Mouse (Mus musculus): Measurements from ENCODE around the gene Scd3. TPM values are rescaled to one million over a fixed set of nuclear protein-coding genes. Genes with fewer than 3 reads are reported as not detected.
"Not testable (repeated sequence)": the region's sequence is repeated elsewhere in the genome, so short reads cannot be mapped to it uniquely, and the experiment has no call there.

Scd3 gene
- polyA plus RNA-seq, 1 experiment from 2014 or later: 0.17 TPM

DNA sequence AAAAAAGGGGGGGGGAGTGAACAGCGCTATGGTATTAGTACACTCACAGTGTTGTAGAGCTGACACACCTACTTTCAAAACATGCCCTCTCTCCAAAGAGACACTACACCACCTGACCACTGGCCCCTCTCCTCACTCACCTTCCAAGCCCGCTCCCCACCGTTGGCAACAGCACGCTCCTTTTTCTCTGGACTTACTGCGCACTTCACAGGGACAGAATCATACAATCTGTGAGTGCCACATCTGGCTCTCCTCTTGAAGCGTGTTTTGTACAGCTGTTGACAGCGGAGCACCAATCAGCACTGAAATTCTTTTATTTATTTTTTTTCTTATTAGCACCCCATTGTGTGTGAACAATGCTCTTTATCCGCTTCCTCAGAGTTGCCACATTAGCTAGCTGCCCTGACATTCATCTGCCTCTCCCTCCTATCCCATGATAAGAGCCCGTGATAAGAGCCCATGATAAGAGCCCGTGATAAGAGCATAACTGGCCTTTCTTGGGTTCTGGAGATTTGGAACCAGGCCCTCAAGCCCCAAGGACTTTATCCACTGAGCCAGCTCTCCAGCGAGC is 43.4 kb downstream of the Scd3 start:
- Histone ChIP-seq H3K36me3 (no peaks in the 10 kb centered on the region), H3K9me3 (replicated peaks) (no peaks in the 10 kb centered on the region), H3K4me1 (peaks cover 38% of the 10 kb centered on the region), H3K27me3 (ENCODE audit: low read depth, poor library complexity, severe bottlenecking) (peaks cover 15% of the 10 kb centered on the region), H3K4me3 (peak overlapping the region; percentile 20; the same call in 1 of the 2 replicates), H3K27ac (replicated peaks) (no peak overlapping the region)
- WGBS: 46% methylated on average over 11 of the region's 11 CpGs
- DNase-seq (ENCODE audit: low spot score): peak; percentile 15

DNA sequence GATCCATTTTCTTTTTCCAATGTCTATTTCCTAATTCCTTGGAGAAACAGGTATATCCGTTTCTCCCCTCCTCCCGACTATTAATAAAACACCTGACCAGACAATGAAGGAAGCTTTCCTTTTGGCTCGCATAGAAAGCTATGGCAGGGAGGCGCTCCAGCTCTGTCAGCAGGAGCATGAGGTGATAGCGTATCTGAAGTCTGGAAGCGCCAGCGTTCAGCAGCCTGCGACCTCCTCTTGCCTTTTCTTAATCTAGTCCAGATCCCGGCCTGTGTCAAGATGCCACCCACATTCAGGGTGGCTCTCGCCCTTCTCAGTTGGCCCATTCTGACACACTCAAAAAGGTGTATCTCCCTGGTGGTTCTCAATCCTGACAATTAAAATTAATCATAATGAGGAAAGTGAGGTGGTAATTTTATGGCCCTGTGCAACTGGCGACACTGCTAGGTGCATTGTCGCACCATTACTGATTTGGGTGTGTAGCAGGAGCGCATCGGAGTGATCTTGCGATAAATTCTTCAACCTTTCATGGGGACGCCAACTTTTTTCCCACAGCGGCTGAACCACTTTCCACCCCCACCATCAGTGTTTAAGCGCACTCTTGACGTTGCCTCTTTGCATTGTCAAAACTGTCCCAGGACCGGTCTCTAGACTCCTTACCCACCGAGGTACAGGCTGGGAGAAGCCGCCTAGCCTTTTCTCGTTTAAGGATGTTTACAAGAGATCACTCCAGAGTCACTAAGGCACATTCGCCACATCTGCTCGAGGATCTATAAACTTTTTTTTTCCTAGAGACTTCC is 44.4 kb downstream of the Scd3 start:
- H3K4me1 ChIP-seq: peaks cover 38% of the 10 kb centered on the region
- DNase-seq (ENCODE audit: low spot score): peak; percentile 58
- peak overlapping the region; percentile 61 for H3K4me3 ChIP-seq
- H3K9me3 ChIP-seq (replicated peaks): no peaks in the 10 kb centered on the region
- peaks cover 15% of the 10 kb centered on the region for H3K27me3 ChIP-seq (ENCODE audit: low read depth, poor library complexity, severe bottlenecking)
- WGBS: 2% methylated on average over 25 of the region's 25 CpGs
- no peaks in the 10 kb centered on the region for H3K36me3 ChIP-seq
- H3K27ac ChIP-seq (replicated peaks): peak overlapping the region; percentile 92

DNA sequence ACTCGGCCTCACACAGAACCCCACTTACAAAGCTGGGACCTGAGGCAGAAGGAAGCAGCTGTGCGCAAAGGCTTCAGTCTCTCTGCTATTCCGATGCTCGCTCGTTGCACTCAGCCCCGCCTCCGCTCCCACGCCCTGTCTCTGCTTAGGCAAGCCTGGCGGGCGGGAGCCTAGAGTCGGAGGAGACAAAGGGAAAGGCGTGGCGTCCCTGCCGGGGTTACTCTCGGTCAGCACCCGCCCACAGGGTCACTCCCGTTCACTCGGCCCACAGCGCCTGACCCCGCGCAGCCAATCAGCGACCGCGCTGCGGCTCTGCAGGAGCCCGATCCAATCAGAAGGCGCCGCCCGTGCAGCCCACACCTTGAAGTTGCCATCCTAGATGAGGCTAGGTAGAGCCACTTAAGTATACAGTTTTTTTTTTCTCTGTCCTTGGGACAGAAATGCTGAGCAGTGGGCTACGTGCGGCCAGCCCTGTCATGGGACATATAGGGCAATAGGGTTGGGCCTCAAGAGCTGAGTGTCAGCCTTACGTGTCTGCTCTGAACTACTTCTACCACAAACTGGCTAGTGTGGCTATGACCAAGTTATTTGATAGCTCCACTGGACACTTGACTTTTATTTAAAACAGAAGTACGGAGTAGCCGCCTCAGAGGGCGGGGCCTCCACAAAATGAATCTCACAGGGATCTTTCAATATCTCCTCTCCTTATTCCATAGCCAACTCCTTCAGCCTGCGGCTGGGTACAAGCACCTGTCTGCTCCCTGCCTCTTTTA is 45.2 kb downstream of the Scd3 start:
- H3K27me3 ChIP-seq (ENCODE audit: low read depth, poor library complexity, severe bottlenecking): peaks cover 15% of the 10 kb centered on the region
- peak overlapping the region; percentile 92 for H3K27ac ChIP-seq (replicated peaks)
- H3K4me1 ChIP-seq: peaks cover 38% of the 10 kb centered on the region
- DNase-seq (ENCODE audit: low spot score): peak; percentile 99
- 4% methylated on average over 36 of the region's 36 CpGs for WGBS
- H3K9me3 ChIP-seq (replicated peaks): no peaks in the 10 kb centered on the region
- H3K4me3 ChIP-seq: peak overlapping the region; percentile 61
- H3K36me3 ChIP-seq: no peaks in the 10 kb centered on the region

DNA sequence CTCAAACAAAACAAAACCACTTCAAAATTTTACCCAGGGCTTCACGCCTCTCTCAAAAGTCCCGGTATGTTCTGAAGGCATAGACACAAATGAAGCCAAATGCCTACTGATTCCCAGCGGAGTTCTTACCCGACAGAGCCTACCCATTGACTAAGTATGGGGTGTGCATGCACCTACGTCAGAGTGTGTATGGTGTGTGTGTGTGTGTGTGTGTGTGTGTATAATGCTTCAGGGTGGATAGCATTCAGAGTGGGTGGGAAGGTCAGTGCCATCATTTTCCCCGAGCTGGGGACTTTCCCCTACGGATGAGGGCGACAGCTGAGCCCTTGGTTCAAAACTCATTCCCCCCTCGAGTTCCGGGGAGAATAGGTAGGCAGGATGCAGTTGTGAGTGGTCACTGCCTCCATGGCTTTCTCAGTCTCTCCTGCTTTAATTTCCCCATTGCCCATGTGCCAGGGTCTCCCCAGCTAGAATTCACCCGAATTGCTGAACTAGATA is 45.8 kb downstream of the Scd3 start:
- Histone ChIP-seq H3K9me3 (replicated peaks) (no peaks in the 10 kb centered on the region), H3K4me1 (peaks cover 38% of the 10 kb centered on the region), H3K36me3 (no peaks in the 10 kb centered on the region), H3K4me3 (peak overlapping the region; percentile 61), H3K27ac (replicated peaks) (peak overlapping the region; percentile 92), H3K27me3 (ENCODE audit: low read depth, poor library complexity, severe bottlenecking) (peaks cover 15% of the 10 kb centered on the region)
- 76% methylated on average over 11 of the region's 11 CpGs for WGBS
- no peak for DNase-seq (ENCODE audit: low spot score)

- Histone ChIP-seq H3K27me3 (ENCODE audit: low read depth, poor library complexity, severe bottlenecking) (peaks cover 13% of the 10 kb centered on the region), H3K4me1 (peaks cover 34% of the 10 kb centered on the region)
- not testable (repeated sequence) for H3K4me3 ChIP-seq; DNase-seq (ENCODE audit: low spot score); H3K9me3 ChIP-seq (replicated peaks); H3K36me3 ChIP-seq; H3K27ac ChIP-seq (replicated peaks)
- WGBS: 88% methylated on average over 6 of the region's 6 CpGs
Measured at GRCm38 (mm10) chr19:44251138-44251537, 48.1 kb downstream of the Scd3 start.

GRCm38 (mm10) chr19:44251936-44252558 is 49.0 kb downstream of the Scd3 start:
- Histone ChIP-seq H3K36me3 (no peaks in the 10 kb centered on the region), H3K4me1 (peaks cover 25% of the 10 kb centered on the region), H3K27me3 (ENCODE audit: low read depth, poor library complexity, severe bottlenecking) (peaks cover 4% of the 10 kb centered on the region), H3K4me3 (no peak overlapping the region), H3K27ac (replicated peaks) (no peak overlapping the region), H3K9me3 (replicated peaks) (no peaks in the 10 kb centered on the region)
- WGBS: 76% methylated on average over 12 of the region's 12 CpGs
- no peak for DNase-seq (ENCODE audit: low spot score)

DNA sequence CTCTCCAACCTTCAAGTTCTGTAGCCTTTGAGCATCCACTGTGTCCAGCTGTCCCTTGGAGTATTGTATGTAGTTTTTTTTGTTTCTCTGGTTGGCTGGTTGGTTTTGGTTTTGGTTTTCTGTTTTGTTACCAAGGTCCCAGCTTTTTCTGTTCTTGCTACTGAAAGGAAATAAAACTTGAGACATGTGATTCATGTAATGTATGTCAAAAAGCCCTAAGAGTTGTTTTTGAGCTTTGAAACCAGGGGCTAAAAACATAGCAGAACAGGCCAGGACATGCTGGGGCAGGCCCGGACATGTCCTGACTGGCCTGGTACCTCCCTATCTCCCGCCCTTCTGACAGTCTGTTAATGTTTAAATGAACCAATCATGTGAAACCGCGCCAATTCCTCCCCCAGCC is 51.0 kb downstream of the Scd3 start:
- not testable (repeated sequence) for H3K4me1 ChIP-seq; H3K9me3 ChIP-seq (replicated peaks); H3K4me3 ChIP-seq; H3K27ac ChIP-seq (replicated peaks); H3K36me3 ChIP-seq; H3K27me3 ChIP-seq (ENCODE audit: low read depth, poor library complexity, severe bottlenecking); DNase-seq (ENCODE audit: low spot score)
- 84% methylated on average over 4 of the region's 4 CpGs for WGBS

GRCm38 (mm10) chr19:44257377-44257966 is 54.4 kb downstream of the Scd3 start:
- H3K27me3 ChIP-seq (ENCODE audit: low read depth, poor library complexity, severe bottlenecking): no peaks in the 10 kb centered on the region
- H3K9me3 ChIP-seq (replicated peaks): no peaks in the 10 kb centered on the region
- no peak overlapping the region for H3K27ac ChIP-seq (replicated peaks)
- peaks cover 3% of the 10 kb centered on the region; the same call in 1 of the 2 replicates for H3K4me1 ChIP-seq
- no peak for DNase-seq (ENCODE audit: low spot score)
- WGBS: 92% methylated on average over 13 of the region's 13 CpGs
- no peaks in the 10 kb centered on the region for H3K36me3 ChIP-seq
- no peak overlapping the region for H3K4me3 ChIP-seq

DNA sequence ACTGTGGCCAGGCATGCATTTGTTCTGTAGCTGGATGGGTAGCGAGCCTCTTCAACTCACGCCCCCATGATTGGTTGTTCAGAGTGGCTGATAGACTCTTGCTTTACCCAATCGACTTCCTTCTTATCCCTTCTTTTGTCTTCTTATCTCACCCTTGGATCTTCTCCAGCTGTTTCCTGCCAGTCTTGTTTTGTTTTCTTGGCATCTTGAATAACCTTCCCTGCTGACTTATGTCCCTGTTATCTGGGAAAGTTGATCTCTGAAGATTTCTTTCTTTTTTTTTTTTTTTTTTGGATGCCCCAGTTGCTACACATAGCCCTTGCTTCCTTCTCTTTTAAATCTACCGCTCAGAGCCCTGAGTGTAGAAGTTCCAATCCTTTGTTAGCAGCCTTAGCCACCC is 56.4 kb downstream of the Scd3 start:
- Histone ChIP-seq H3K9me3 (replicated peaks) (no peaks in the 10 kb centered on the region), H3K4me3 (no peak overlapping the region), H3K4me1 (peaks cover 5% of the 10 kb centered on the region), H3K36me3 (no peaks in the 10 kb centered on the region), H3K27ac (replicated peaks) (no peak overlapping the region), H3K27me3 (ENCODE audit: low read depth, poor library complexity, severe bottlenecking) (no peaks in the 10 kb centered on the region)
- 76% methylated on average over 4 of the region's 4 CpGs for WGBS
- no peak for DNase-seq (ENCODE audit: low spot score)

DNA sequence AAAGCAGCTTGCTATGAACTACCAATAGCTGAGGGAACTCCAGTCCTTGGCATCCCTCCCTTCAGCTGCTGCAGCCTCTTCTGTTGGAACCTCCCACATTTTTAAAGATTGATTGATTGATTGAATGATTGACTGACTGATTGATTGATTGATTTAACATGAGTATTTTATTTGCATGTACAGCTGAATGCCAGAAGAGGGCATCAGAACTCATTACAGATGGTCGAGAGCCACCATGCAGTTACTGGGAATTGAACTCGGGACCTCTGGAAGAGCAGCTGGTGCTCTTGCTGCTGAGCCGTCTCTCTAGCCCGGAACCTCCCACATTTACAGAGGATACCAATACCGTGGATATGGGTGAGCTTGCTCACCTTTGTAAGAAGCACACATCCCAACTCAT is 57.4 kb downstream of the Scd3 start:
- DNase-seq (ENCODE audit: low spot score): no peak
- 87% methylated on average over 5 of the region's 5 CpGs for WGBS
- H3K4me3 ChIP-seq: no peak overlapping the region
- no peaks in the 10 kb centered on the region for H3K9me3 ChIP-seq (replicated peaks)
- H3K4me1 ChIP-seq: peaks cover 15% of the 10 kb centered on the region
- no peak overlapping the region for H3K27ac ChIP-seq (replicated peaks)
- H3K27me3 ChIP-seq (ENCODE audit: low read depth, poor library complexity, severe bottlenecking): no peaks in the 10 kb centered on the region
- no peaks in the 10 kb centered on the region for H3K36me3 ChIP-seq

- no peak overlapping the region for H3K4me3 ChIP-seq
- no peaks in the 10 kb centered on the region for H3K36me3 ChIP-seq
- peaks cover 28% of the 10 kb centered on the region for H3K4me1 ChIP-seq
- WGBS: 73% methylated on average over 7 of the region's 7 CpGs
- no peak for DNase-seq (ENCODE audit: low spot score)
- no peak overlapping the region for H3K27ac ChIP-seq (replicated peaks)
- no peaks in the 10 kb centered on the region for H3K9me3 ChIP-seq (replicated peaks)
- no peaks in the 10 kb centered on the region for H3K27me3 ChIP-seq (ENCODE audit: low read depth, poor library complexity, severe bottlenecking)
Measured at GRCm38 (mm10) chr19:44261774-44262173, 58.7 kb downstream of the Scd3 start.

DNA sequence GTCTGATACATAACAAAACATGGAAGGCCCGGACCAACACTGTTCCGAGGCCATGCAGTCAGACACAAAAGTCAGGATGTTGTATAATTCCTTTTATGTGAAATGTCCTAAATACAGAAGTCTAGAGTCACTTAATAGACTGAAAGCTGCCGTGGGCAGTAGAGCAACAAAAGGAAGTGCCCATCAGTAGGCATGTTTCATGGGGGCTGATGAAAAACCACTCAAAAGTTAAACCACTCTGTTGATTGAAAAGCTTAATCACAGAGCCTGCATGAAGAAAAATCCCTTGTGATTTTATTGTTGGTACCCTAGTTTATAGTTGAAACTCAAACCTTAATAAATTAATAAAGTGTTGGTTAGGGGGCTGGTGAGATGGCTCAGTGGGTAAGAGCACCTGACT is 60.5 kb downstream of the Scd3 start:
- no peak for DNase-seq (ENCODE audit: low spot score)
- H3K27me3 ChIP-seq (ENCODE audit: low read depth, poor library complexity, severe bottlenecking): no peaks in the 10 kb centered on the region
- no peak overlapping the region for H3K27ac ChIP-seq (replicated peaks)
- no peaks in the 10 kb centered on the region for H3K36me3 ChIP-seq
- H3K9me3 ChIP-seq (replicated peaks): no peaks in the 10 kb centered on the region
- WGBS: 89% methylated on average over 3 of the region's 3 CpGs
- H3K4me3 ChIP-seq: no peak overlapping the region
- H3K4me1 ChIP-seq: peaks cover 42% of the 10 kb centered on the region
